Mouse (Mus musculus): Measurements from ENCODE around the gene Ddx4.

DNA sequence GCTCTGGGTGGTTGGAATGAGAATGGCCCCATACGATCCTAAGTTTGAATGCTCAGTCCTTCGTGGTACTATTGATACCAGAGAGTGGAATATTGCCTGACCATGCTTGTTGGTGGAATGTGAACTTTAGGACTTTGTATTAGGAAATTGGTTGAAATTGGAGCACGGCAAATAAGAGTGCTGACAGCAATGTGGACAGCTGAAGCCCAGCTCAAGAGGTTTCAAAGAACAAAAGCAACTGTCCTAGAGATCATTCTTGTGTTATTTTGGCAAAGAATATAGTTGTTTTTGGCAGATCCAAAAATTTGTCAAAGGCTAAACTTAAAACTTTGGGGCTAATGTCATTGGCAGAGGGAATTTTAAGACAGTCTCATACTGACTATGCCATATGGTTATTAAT is 43.7 kb downstream of the Ddx4 start:
- TF ChIP-seq POLR2A (IDR thresholded peaks at IDR 0.05; ENCODE audit: borderline replicate concordance, low read depth, low read length) (no peak), CTCF (IDR thresholded peaks at IDR 0.05; ENCODE audit: low read depth, low read length) (no peak)

Data from bone marrow macrophage, adult 2 months (primary cell).